Mouse (Mus musculus) gonadal fat pad, adult 2 months (tissue): Measurements from ENCODE around the gene Tmem120b. TPM values are rescaled to one million over a fixed set of nuclear protein-coding genes. Genes with fewer than 3 reads are reported as not detected.

Experiments used
- DNase-seq: peaks from one replicate; pipeline ENCODE4 v3.0.0-alpha.2; 2012; ENCODE audit warnings: low read depth
- polyA plus RNA-seq: library from polyadenylated mRNA; depleted of rRNA; stranded (reverse); fragments of >200 nt; gene quantifications from 2 replicates; pipeline ENCODE4 v1.2.3, GENCODE M21; 2012

The Tmem120b gene
- polyA plus RNA-seq, 1 experiment = 66.6 TPM

DNA sequence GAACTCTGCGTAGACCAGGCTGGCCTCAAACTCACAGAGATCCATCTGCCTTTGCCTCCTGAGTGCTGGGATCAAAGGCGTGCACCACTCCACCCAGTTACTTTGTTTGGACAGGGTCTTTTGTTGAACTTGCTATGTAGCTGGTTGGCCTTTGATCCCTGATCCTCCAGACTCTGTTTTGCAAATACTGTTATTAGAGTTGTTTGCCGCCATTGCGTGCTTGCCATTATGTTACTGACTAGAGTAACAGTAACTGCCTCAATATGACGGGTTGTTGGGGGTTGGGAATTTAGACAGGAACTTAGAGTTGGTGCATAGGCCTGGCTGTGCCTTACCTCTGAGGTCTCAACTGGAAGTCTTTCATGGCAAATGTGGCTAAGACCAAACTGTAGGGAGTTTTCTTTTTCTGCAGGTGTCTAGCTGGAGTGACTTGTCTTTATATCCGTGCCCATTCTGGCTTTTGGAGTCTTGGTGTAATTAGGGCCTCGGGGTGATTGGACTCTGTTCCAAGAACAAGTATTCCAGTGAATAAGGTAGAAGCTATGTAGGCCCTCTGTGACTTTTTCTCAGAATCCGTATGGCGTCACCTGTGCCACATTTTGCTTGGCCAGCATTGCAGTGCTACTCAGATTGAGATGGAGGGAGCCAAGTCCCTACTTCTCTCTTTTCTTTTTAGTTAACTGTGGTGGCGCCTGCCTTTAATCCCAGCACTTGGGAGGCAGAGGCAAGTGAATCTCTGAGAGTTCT is 22.5 kb downstream of the Tmem120b start:
- DNase-seq = no peak

DNA sequence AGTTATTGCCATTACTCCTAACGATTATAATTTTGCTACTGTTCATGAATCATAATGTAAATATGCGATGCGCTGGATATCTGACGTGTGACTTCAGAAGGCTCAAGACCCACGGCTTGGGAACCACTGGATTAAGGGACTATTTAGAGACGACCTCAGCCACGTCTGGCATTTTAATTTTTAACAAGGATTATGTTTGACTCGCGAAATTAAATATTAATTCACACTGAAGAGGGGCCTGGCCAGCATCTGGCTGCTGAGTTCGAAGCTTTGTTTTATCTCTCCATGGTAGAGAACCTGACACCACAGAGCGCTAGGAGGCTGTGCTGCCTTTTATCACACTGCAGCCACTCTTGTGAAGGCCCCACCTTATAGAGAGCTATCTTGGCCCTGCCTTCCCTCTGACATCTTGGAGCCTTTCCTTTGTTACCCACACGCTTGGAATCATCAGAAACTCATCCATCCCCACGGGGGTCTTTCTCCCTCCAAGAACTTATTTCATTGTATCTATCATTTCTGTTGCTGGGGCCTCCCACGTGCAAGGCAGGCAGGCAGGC is 24.9 kb downstream of the Tmem120b start:
- no peak for DNase-seq

- no peak for DNase-seq
These were observed 26.2 kb downstream of the Tmem120b start for GRCm38 (mm10) chr5:123094238-123094991.

DNA sequence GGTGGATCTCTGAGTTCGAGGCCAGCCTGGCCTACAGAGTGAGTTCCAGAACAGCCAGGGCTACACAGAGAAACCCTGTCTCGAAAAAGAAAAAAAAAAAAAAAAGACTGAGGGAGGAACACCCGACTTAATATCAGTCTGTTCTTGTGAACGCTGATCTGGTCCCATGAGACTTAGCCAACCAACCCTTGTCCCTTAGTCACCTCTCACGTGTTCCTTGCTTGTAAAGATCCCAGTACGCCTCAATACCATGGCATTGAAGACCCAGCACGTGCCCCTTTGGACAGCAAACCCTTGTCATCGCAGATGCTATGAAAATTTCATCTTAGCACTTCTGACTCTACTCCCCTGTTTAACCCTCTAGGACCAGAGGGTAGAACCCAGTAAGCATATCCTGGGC is 28.1 kb downstream of the Tmem120b start:
- no peak for DNase-seq

DNA sequence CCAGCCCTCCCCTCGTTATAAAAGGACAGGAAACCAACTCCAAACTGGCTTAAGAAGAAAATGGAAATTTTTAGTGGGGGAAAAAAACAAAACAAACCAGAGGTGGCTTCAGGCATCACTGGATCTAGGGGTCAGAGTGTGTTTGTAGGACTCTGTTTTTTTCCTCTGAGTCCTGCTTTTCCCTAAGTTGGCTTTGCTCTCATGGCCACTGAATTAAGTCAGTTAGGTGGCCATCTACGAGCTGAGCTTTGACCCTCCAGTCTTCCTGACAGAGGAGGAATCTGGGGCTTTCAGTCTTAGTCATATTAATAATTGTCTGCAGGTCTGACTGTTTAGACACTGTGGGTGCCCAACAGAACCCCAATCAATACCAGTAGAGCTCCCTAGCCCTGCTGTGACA is 30.3 kb downstream of the Tmem120b start:
- DNase-seq = no peak

GRCm38 (mm10) chr5:123102376-123102775 is 34.2 kb downstream of the Tmem120b start:
- no peak for DNase-seq

- no peak for DNase-seq
These were observed 35.3 kb downstream of the Tmem120b start for GRCm38 (mm10) chr5:123103556-123103955.

GRCm38 (mm10) chr5:123104769-123105168 is 36.6 kb downstream of the Tmem120b start:
- no peak for DNase-seq

DNA sequence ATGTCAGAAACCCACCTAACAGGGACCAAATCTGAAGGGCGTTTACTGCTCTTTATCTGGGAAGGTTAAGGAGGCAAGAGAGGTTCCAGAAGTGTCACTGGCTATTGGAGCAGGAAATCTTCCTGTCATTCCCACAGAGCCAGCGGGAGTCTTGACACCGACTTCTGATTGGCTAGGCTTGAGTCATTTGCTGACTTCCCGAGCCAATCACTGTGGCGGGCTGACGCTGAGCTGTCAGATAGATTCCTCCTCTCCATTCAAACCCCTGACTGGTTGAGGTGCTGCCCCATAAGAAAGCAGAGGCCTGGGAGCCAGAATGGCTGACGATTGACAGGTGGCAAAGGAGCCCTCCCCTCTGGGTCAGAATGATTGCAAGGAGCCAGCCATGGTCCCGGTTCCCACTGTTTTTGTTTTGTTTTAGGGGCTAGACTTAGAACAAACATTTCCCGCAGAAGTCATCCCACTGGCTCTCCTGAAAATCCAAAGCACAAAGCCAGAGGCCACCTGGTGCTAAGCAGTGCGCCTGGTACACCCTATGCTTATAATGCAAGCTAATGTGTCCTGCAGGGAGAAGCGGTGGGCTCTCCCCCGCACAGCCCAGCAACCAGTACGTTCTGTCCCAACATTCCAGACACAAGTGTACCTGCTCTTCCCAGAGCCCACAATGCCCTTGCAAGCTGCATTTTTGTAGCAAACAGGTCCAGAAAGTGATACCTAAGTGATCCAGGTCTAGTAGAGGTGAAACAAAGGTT is 41.4 kb downstream of the Tmem120b start:
- DNase-seq = no peak

- DNase-seq = no peak
These were observed 42.1 kb downstream of the Tmem120b start for GRCm38 (mm10) chr5:123110296-123110721.

- no peak for DNase-seq
These were observed 45.9 kb downstream of the Tmem120b start for GRCm38 (mm10) chr5:123114109-123114508.

DNA sequence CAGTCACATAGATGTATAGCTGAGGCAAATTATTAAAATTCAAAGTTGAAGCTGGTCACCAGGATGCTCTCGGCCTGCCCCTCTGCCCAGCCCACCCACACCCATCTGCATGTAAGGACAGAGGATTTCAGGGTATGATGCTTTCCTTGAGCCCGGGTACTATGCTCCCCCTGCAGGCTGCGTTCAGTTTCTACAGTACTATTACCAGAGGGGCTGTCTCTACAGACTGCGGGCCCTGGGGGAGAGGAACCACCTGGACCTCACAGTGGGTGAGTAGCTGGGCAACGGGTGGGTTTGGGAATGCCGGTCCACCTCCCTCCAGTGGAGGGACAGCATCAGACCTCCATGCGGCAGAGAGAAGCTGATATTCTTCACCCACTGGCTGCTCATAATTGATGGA is 46.7 kb downstream of the Tmem120b start:
- DNase-seq = no peak

DNA sequence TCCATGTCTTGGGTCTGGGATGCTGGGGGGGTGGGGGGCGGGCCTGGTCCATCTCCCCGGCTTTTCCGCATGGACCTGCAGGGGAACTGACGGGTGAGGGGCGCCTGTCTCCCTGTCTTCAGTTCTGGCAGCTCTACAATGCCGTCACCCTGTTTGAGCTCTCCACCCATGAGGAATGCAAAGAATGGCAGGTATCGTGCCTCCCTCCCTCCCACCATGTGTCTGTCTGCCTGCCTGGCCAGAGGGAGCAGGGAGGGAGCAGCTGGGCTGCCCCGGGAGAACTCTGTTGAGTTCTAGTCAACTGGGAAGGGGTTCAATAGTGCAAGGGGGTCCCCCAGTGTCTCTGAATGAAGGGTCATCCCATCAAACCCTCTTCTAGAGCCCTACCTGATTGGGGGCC is 47.9 kb downstream of the Tmem120b start:
- no peak for DNase-seq

DNA sequence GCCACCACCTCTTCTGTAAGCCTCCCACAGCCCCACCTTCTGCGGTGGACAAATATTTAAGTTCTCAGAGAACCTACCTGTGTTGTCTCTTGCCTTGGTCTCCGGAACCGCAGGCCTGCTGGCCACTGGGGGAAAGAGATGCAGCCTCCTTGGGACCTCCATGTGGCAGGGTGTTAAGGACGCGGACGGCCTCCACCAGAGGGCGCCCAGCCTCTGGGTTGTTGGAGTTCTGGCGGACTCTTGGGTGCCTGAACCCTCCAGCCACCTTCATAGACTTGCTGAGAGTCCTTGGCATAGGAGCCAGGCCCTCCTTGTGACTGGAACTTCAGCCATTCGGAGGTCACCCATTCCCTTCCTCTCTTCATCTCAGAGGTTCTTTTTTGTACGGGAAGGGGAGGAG is 49.0 kb downstream of the Tmem120b start:
- no peak for DNase-seq

- no peak for DNase-seq
These were observed 49.6 kb downstream of the Tmem120b start for GRCm38 (mm10) chr5:123117773-123118172.

DNA sequence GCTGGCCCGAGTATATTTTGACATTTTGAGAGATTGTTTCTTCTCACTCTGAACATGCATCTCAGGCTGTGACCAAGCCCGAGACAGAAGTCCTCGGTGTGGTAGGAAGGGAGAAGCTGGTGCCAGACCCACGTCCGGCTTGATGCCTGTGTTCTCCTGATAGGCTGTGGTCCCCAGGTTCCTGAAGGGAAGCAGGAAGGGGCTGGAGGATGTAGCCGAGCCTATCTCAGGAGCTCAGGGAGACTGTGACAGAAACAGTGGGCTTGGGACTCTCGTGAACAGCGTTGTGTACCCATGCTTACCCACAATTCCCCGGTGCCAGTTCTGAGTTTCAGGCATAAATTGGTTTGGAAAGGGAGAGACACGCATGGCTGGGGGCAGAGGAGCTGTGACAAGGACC is 50.6 kb downstream of the Tmem120b start:
- no peak for DNase-seq

DNA sequence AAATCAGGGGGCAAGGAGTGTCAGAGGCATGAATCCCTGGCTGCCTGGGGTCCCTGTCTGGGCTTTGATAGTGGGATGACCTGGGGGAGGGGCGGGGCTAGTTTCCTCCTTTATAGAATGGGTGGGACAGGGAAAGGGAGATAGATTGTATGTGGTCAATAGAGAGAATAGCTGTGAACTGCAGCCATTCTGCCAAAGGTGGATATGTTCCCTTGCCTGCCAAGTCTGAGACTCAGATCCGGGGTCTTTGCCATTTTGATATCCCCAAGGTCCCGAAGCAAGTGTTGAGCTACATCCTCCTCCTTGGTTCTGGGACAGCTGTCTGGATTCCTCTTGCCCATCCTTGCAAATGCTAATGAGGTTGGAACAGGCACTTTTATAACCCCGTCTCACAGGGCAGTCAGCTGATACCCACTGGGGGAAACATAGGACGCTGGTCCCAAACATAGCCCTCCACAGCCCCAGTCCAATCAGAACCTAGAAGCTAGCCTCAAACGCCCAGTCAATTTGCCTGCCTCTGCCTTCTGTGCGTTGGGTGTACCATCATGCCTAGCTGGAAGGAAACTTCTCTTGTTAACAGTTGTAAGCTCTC is 52.5 kb downstream of the Tmem120b start:
- DNase-seq = no peak

GRCm38 (mm10) chr5:123122181-123122580 is 54.0 kb downstream of the Tmem120b start:
- no peak for DNase-seq

DNA sequence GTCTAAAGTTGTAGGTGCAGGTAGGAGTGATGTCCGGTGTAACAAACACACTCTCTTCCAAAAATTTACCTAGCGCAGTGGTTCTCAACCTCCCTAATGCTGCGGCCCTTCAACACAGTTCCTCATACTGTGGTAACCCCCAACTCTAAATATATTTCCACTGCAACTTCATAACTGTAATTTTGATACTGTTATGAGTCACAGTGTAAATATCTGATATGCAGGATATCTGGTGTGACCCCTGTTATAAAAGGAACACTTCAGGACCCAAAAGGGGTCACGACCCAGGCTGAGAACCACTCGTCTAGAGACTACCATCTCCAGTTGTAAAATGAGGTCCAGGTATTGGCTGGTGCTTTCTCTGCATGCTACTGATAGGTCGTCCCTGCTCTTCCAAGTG is 56.9 kb downstream of the Tmem120b start:
- no peak for DNase-seq

- no peak for DNase-seq
These were observed 57.6 kb downstream of the Tmem120b start for GRCm38 (mm10) chr5:123125638-123126406.

DNA sequence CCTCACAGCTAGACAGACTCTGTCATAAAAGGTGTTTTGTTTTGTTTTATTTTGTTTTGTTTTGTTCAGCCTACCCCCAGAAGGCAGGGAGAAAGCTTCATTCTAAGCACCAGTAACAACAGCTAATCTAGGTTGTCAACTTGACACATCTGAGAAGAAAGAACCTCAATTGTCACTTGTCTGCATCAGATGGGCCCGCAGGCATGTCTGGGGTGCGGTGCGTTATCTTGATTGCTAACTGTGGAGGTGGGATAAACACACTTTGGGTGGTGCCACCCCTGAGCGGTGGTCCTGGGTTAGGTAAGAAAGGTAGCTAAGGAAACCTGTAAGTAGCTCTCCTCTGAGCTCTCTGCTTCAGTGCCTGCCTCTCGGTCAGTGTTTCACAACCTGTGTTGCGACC is 58.8 kb downstream of the Tmem120b start:
- no peak for DNase-seq
